Mouse (Mus musculus): ENCODE data around the gene Reg4.

- TF ChIP-seq CTCF (IDR thresholded peaks at IDR 0.05; ENCODE audit: low read depth) = peak; percentile 95
- no peak for TF ChIP-seq EP300 (IDR thresholded peaks at IDR 0.05; ENCODE audit: low read depth)
Observed at GRCm38 (mm10) chr3:98226988-98227610, 5.1 kb downstream of the Reg4 start.
